Mouse (Mus musculus) testis, adult 2 months (tissue): Measurements from ENCODE around the gene Rbm20.

Experiments used
- CTCF ChIP-seq: fragments of 200-500 bp; IDR thresholded peaks from 2 replicates; pipeline ENCODE4 v1.5.1; 2012; ENCODE audit warnings: low read depth, mild to moderate bottlenecking, inconsistent platforms, low read length, moderate library complexity; ENCODE audit not compliant: control insufficient read depth, insufficient read depth, insufficient replicate concordance
- POLR2A ChIP-seq: fragments of 200-500 bp; IDR thresholded peaks from 2 replicates; pipeline ENCODE4 v1.6.1; 2012; ENCODE audit warnings: low read depth, mild to moderate bottlenecking, inconsistent platforms, low read length, moderate library complexity; ENCODE audit not compliant: control insufficient read depth

DNA sequence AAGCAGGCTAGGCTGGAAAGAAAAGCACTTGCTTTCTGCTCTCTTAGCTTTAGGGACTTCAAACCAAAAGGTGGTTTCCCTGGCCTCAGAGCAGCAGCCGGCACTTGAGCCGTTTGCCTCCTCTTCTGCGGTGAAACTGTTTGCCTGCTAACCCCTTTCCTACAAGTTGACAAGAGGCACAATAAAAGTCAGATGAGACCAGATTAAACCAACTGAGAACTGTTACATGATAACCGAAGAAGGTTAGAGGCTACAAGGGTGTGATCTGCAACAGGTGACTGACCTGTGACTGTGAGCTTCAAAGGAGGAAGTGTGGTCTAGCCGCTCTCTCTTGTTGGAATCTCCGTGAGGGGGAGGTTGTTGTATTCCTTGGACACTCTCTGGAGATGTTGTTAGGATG lies 194.4 kb downstream of the Rbm20 start:
- no peak for TF ChIP-seq CTCF
- TF ChIP-seq POLR2A = no peak
